Mouse (Mus musculus) kidney, postnatal 10 days (tissue): ENCODE measurements around the gene Ttll5.

Source experiments
- DNase-seq: peaks from one replicate; pipeline ENCODE4 v3.0.0; 2021; ENCODE audit warnings: mixed read lengths

Ttll5 gene

GRCm38 (mm10) chr12:86106086-86106485, 281.6 kb downstream of the Ttll5 start:
- no peak for DNase-seq

DNA sequence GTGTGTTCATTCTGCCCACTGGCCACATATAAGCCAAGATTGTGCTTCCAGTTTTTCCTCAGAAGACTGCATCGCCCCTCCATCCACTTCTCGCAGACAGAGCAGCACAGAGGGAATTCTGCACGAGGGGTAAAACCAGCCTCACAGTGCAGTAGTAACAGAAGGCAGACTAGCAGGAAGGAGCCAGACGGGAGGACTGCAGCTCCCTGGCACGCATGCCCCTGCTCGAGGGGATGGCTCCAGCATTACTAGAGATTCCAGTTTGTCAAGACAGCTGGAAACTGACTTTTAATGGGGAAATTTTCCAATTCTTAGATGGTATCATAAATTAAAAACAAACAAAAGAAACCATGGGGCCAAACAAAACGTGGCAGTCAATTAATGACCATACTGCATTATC, 283.2 kb downstream of the Ttll5 start:
- no peak for DNase-seq

GRCm38 (mm10) chr12:86109531-86109930, 285.1 kb downstream of the Ttll5 start:
- DNase-seq: peak; percentile 47

GRCm38 (mm10) chr12:86110637-86111036, 286.2 kb downstream of the Ttll5 start:
- peak; percentile 69 for DNase-seq
